Mouse (Mus musculus): ENCODE measurements around the gene Arpc5. TPM values are rescaled to one million over a fixed set of nuclear protein-coding genes. Genes with fewer than 3 reads are reported as not detected.

Arpc5 gene
- polyA plus RNA-seq (2015; fragmentation: Nextera tagmentation; extraction: Ambion mirVana): 196 and 229 TPM in 2 replicates

DNA sequence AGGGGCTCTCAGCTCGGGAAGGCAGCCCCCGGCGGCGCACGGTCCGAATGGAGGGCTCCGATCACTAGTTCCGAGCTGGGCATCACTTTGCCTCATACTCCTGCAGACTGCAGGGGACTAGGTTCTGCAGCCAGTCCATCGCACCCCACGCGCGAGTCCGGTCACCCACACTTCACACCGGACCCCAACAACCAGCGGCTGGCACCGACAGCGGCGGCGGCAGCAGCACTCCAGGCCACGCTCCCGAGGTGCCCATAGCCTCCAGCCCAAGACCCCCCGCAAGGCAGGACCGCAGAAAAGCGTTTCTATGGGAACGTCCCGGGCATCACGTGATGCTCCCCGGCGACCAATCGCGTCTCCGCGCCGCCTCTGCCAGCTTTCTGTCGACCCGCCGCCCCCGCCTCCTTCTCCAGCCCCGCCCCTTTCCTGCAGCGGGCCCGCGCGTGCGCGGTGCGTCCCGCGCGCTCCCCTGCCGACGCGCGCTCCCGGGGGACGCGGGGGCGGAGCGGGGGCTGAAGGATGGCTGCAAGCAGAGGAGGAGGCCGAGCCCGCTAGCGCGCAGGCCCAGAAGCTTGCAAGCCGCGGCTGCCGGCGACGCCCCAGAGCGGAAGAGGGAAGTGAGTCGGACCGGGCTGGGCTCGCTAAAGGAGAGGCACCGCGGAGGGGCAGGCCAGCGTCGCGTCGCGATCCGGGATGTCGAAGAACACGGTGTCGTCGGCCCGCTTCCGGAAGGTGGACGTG lies at the start of gene Arpc5, which contains the start of gene Rgl1:
Gene Arpc5, plus strand, starts transcription at position 511 of the 741 bp plus-strand sequence.
Gene Rgl1, minus strand, starts transcription at position 320 of the 741 bp plus-strand sequence.
- WGBS: under 1% methylated on average over 83 of the region's 86 CpGs
- peaks cover 18% of the 10 kb centered on the region for H3K36me3 ChIP-seq (ENCODE audit: control insufficient read depth, insufficient read depth)
- peak within 1 kb of the TSS; percentile 75 for H3K27ac ChIP-seq (ENCODE audit: low read length)
- H3K9ac ChIP-seq (ENCODE audit: low read length): peak within 1 kb of the TSS; percentile 83
- H3K4me1 ChIP-seq (ENCODE audit: control insufficient read depth, insufficient read depth, low read length): peaks cover 8% of the 10 kb centered on the region
- H3K9me3 ChIP-seq (replicated peaks; ENCODE audit: control insufficient read depth, low read length): no peaks in the 10 kb centered on the region
- peak; percentile 95 for ATAC-seq (replicated peaks; ENCODE audit: extremely low read depth, insufficient read depth, low FRiP score)
- H3K27me3 ChIP-seq (ENCODE audit: control insufficient read depth, insufficient read depth, low read length): peaks cover 5% of the 10 kb centered on the region
- H3K4me2 ChIP-seq (ENCODE audit: low read depth, low read length): peak within 1 kb of the TSS; percentile 97
- H3K4me3 ChIP-seq (ENCODE audit: low read length): peak within 1 kb of the TSS; percentile 64

DNA sequence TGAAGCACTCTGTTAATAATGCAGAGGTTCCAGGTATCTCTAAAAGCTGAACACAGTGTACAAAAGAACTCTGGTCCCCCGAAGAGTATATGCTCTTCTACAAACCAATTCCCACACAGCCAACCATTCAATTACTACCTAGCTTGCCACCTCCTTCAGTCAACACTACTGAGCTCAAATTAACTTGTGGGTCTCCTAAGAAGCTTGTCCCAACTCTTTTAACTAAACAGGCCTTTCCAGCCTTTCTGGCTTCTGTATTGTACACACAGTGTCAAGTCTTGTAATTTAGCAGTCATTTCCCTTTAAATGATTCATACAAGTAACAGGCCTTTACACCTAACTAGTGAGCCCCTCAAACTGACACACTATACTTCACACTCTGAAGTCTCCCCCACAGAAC lies 49.0 kb upstream of the Arpc5 start:
- ATAC-seq (replicated peaks; ENCODE audit: extremely low read depth, insufficient read depth, low FRiP score): no peak
- Histone ChIP-seq H3K4me2 (ENCODE audit: low read depth, low read length) (no peak overlapping the region), H3K27me3 (ENCODE audit: control insufficient read depth, insufficient read depth, low read length) (no peaks in the 10 kb centered on the region), H3K27ac (ENCODE audit: low read length) (no peak overlapping the region), H3K9me3 (replicated peaks; ENCODE audit: control insufficient read depth, low read length) (no peaks in the 10 kb centered on the region), H3K4me1 (ENCODE audit: control insufficient read depth, insufficient read depth, low read length) (no peaks in the 10 kb centered on the region), H3K36me3 (ENCODE audit: control insufficient read depth, insufficient read depth) (no peaks in the 10 kb centered on the region), H3K4me3 (ENCODE audit: low read length) (no peak overlapping the region), H3K9ac (ENCODE audit: low read length) (no peak overlapping the region)
- 75% methylated on average over 1 of the region's 1 CpGs for WGBS

DNA sequence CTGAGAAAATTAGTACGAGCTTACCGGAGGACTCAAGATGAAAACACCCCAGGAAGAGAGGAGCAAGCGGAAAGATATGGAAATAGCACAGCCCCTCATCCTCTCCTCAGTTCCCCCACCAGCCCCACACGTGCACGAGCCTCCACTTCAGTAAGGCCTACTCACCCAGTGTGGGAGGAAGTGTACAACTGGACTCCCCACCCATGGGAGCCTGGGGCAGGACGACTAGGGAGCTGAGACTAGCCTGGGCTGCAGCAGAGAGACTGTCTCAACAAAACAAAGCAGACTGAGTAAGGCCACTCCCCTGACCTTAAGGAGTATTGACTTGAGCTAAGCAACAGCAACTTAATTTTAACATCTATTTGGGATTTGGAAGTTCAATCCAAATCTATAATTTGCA lies 48.1 kb upstream of the Arpc5 start:
- H3K9ac ChIP-seq (ENCODE audit: low read length): no peak overlapping the region
- H3K9me3 ChIP-seq (replicated peaks; ENCODE audit: control insufficient read depth, low read length): no peaks in the 10 kb centered on the region
- no peak for ATAC-seq (replicated peaks; ENCODE audit: extremely low read depth, insufficient read depth, low FRiP score)
- H3K4me2 ChIP-seq (ENCODE audit: low read depth, low read length): no peak overlapping the region
- H3K27me3 ChIP-seq (ENCODE audit: control insufficient read depth, insufficient read depth, low read length): no peaks in the 10 kb centered on the region
- no peaks in the 10 kb centered on the region for H3K4me1 ChIP-seq (ENCODE audit: control insufficient read depth, insufficient read depth, low read length)
- no peak overlapping the region for H3K27ac ChIP-seq (ENCODE audit: low read length)
- no peaks in the 10 kb centered on the region for H3K36me3 ChIP-seq (ENCODE audit: control insufficient read depth, insufficient read depth)
- 41% methylated on average over 6 of the region's 6 CpGs for WGBS
- H3K4me3 ChIP-seq (ENCODE audit: low read length): no peak overlapping the region

DNA sequence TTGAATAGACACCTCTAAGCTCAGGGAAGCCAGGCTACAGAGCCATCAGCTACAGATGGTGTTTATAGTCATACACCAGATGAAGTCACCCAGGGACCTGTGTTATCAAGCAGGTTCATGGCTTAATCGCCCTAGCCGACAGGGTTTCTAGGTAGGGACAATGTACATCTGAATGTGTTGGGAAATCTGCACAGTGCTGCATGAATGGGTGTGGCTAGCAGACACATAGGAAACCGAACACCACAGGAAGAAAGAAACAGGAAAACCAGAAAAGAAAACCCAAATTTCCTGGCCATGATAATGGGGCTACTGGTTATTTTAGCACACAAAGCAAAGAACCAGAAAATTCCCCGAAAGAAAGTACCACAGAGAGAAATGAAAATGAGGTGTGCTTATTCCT lies 45.4 kb upstream of the Arpc5 start:
- Histone ChIP-seq H3K27ac (ENCODE audit: low read length) (no peak overlapping the region), H3K9ac (ENCODE audit: low read length) (no peak overlapping the region)

DNA sequence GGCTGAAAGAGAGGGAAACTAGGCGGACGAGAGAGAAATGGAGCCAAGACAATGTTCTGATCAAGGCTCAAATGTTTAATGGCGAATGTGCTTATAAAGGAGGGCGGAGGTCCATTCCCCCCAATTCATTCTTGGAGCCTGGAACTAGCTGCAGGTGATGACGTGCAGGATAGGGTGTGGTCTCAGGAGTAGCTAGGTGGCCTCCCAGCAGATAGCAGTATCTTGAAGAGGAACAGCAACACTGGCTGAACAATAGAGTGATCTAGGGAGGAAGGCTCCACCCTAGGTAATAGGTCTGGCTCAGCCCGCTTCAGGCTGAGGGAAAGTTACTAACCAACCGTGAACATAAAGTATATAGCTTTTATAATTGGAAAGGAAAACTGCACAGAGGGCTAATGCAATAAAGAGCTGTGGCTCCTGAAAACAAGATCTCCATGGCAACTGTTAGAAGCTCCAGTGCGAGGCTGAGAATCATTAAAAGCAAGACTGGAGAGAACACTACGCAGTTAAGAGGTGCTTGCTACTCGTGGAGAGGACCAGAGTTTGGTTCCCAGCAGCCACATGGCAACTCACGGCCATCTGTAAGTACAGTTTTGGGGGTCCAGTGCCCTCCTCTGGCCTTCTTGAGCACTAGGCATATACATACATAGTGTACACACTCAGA lies 44.7 kb upstream of the Arpc5 start:
- Histone ChIP-seq H3K9me3 (replicated peaks; ENCODE audit: control insufficient read depth, low read length) (no peaks in the 10 kb centered on the region), H3K36me3 (ENCODE audit: control insufficient read depth, insufficient read depth) (no peaks in the 10 kb centered on the region), H3K27me3 (ENCODE audit: control insufficient read depth, insufficient read depth, low read length) (no peaks in the 10 kb centered on the region), H3K4me3 (ENCODE audit: low read length) (no peak overlapping the region), H3K9ac (ENCODE audit: low read length) (no peak overlapping the region), H3K27ac (ENCODE audit: low read length) (no peak overlapping the region), H3K4me2 (ENCODE audit: low read depth, low read length) (no peak overlapping the region), H3K4me1 (ENCODE audit: control insufficient read depth, insufficient read depth, low read length) (peaks cover 6% of the 10 kb centered on the region)
- ATAC-seq (replicated peaks; ENCODE audit: extremely low read depth, insufficient read depth, low FRiP score): no peak
- WGBS: 87% methylated on average over 11 of the region's 11 CpGs

More for the DNA sequence above, 45.4 kb upstream of the Arpc5 start:
- peaks cover 1% of the 10 kb centered on the region; the same call in 1 of the 2 replicates for H3K4me1 ChIP-seq (ENCODE audit: control insufficient read depth, insufficient read depth, low read length)
- no peak for ATAC-seq (replicated peaks; ENCODE audit: extremely low read depth, insufficient read depth, low FRiP score)
- H3K4me3 ChIP-seq (ENCODE audit: low read length): no peak overlapping the region
- no peak overlapping the region for H3K4me2 ChIP-seq (ENCODE audit: low read depth, low read length)
- H3K36me3 ChIP-seq (ENCODE audit: control insufficient read depth, insufficient read depth): no peaks in the 10 kb centered on the region
- 53% methylated on average over 4 of the region's 4 CpGs for WGBS
- no peaks in the 10 kb centered on the region for H3K9me3 ChIP-seq (replicated peaks; ENCODE audit: control insufficient read depth, low read length)
- H3K27me3 ChIP-seq (ENCODE audit: control insufficient read depth, insufficient read depth, low read length): no peaks in the 10 kb centered on the region

DNA sequence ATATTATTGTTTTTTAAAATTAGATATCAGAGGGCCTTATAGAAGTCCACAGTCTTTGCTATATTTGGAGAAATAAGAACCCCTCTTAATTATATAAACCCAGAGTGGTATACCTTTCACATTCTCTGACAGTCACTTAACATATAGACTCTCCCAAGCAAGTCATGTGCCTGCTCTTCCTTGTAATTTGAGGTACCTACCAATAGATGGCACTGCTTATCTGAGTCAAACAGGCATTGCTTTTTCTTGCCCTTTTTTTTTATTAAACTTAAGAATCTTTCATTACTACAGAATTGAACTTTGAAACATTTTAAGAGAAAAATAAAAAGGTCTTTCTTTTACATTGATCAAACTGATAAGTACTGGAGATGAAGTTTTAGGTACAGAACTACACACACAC lies 42.1 kb upstream of the Arpc5 start:
- no peaks in the 10 kb centered on the region for H3K27me3 ChIP-seq (ENCODE audit: control insufficient read depth, insufficient read depth, low read length)
- peaks cover 10% of the 10 kb centered on the region for H3K4me1 ChIP-seq (ENCODE audit: control insufficient read depth, insufficient read depth, low read length)
- H3K9me3 ChIP-seq (replicated peaks; ENCODE audit: control insufficient read depth, low read length): no peaks in the 10 kb centered on the region
- no peak overlapping the region for H3K9ac ChIP-seq (ENCODE audit: low read length)
- no peak overlapping the region for H3K4me2 ChIP-seq (ENCODE audit: low read depth, low read length)
- ATAC-seq (replicated peaks; ENCODE audit: extremely low read depth, insufficient read depth, low FRiP score): no peak
- no peak overlapping the region for H3K4me3 ChIP-seq (ENCODE audit: low read length)
- H3K36me3 ChIP-seq (ENCODE audit: control insufficient read depth, insufficient read depth): no peaks in the 10 kb centered on the region
- no peak overlapping the region for H3K27ac ChIP-seq (ENCODE audit: low read length)

DNA sequence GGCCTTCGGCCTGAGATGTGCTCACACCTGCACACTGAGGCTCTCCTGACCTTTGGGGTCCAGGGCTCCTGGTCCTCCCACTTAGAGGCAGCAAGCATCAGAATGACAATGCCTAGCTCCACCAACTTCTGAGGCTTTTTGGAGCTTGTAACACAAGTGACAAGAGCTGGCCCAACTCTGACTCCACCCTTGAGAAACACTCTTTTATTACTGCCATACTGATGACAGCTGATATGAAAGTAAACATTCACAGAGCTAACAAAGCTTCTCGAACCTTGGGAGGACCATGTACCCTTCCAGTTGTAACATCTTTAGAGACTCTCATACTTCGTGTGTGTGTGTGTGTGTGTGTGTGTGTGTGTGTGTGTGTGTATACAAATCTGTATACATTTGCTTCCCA lies 40.2 kb upstream of the Arpc5 start:
- no peak for ATAC-seq (replicated peaks; ENCODE audit: extremely low read depth, insufficient read depth, low FRiP score)
- Histone ChIP-seq H3K9me3 (replicated peaks; ENCODE audit: control insufficient read depth, low read length) (no peaks in the 10 kb centered on the region), H3K4me2 (ENCODE audit: low read depth, low read length) (no peak overlapping the region), H3K27me3 (ENCODE audit: control insufficient read depth, insufficient read depth, low read length) (no peaks in the 10 kb centered on the region), H3K9ac (ENCODE audit: low read length) (no peak overlapping the region), H3K4me3 (ENCODE audit: low read length) (no peak overlapping the region), H3K27ac (ENCODE audit: low read length) (no peak overlapping the region), H3K36me3 (ENCODE audit: control insufficient read depth, insufficient read depth) (no peaks in the 10 kb centered on the region), H3K4me1 (ENCODE audit: control insufficient read depth, insufficient read depth, low read length) (peaks cover 10% of the 10 kb centered on the region)
- 55% methylated on average over 3 of the region's 3 CpGs for WGBS

DNA sequence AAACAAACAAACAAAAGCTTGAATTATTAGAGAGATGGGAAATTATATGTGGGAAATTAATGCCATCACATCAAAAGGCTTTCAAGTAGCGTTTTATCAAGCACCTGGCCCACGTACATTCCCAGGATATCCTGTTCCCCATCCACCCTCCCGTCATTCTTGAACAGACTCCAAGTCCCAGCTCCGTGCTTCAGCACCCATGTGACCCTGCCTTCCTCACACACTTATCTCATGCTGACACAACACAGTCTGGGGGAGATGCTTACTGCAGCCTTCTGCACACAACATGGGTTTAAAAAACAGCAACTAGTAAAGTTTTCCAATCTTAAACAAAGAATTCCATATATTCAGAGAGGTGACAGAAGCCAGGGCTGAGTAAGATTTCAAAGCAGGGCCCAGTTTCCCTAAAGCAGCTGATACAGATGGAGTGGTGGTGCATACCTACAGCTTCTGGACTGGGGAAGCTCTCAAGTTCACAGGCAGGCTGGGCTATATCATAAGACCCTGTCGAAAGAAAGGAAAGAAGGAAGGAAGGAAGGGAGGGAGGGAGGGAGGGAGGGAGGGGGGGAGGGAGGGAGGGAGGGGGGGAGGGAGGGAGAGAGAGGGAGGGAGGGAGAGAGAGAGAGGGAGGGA lies 38.6 kb upstream of the Arpc5 start:
- no peaks in the 10 kb centered on the region for H3K9me3 ChIP-seq (replicated peaks; ENCODE audit: control insufficient read depth, low read length)
- 5% methylated on average over 4 of the region's 5 CpGs for WGBS
- peaks cover 15% of the 10 kb centered on the region for H3K4me1 ChIP-seq (ENCODE audit: control insufficient read depth, insufficient read depth, low read length)
- H3K36me3 ChIP-seq (ENCODE audit: control insufficient read depth, insufficient read depth): no peaks in the 10 kb centered on the region
- no peak overlapping the region for H3K9ac ChIP-seq (ENCODE audit: low read length)
- peak overlapping the region; percentile 36; the same call in 1 of the 2 replicates for H3K4me2 ChIP-seq (ENCODE audit: low read depth, low read length)
- H3K4me3 ChIP-seq (ENCODE audit: low read length): no peak overlapping the region
- ATAC-seq (replicated peaks; ENCODE audit: extremely low read depth, insufficient read depth, low FRiP score): peak; percentile 93
- H3K27ac ChIP-seq (ENCODE audit: low read length): peak overlapping the region; percentile 85
- H3K27me3 ChIP-seq (ENCODE audit: control insufficient read depth, insufficient read depth, low read length): no peaks in the 10 kb centered on the region

DNA sequence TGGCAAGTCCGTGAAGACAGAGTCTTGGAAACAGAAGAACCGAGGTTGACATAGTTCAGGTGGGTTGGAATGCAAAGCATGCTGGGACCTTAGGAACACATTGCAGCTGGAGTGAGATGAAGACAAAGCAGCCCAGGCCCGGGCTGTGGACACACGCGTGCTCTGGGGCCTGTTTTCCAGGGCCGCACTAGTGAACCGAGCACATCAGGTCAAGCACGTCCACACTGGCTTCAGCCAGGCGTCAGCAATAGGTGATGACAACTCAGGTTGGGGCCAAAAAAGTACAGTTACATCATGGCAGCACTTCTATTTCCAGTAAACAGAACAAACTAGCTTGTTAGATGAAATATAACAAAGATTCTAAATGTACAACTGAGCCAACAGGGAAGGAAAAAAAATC lies 27.5 kb upstream of the Arpc5 start:
- Histone ChIP-seq H3K36me3 (ENCODE audit: control insufficient read depth, insufficient read depth) (0 out of 2 replicates have a peak, but pooled peaks cover 3% of the 10 kb centered on the region), H3K4me3 (ENCODE audit: low read length) (no peak overlapping the region), H3K4me2 (ENCODE audit: low read depth, low read length) (no peak overlapping the region), H3K27ac (ENCODE audit: low read length) (peak overlapping the region; percentile 85), H3K4me1 (ENCODE audit: control insufficient read depth, insufficient read depth, low read length) (peaks cover 14% of the 10 kb centered on the region), H3K27me3 (ENCODE audit: control insufficient read depth, insufficient read depth, low read length) (no peaks in the 10 kb centered on the region), H3K9me3 (replicated peaks; ENCODE audit: control insufficient read depth, low read length) (0 out of 2 replicates have a peak, but pooled peaks cover 2% of the 10 kb centered on the region), H3K9ac (ENCODE audit: low read length) (no peak overlapping the region)
- ATAC-seq (replicated peaks; ENCODE audit: extremely low read depth, insufficient read depth, low FRiP score): peak; percentile 95
- 25% methylated on average over 9 of the region's 9 CpGs for WGBS

Data from heart, embryonic 16.5 days (tissue).